Mouse (Mus musculus) A20 (cell line): ENCODE measurements around the gene Eloa.
A peak's percentile ranks its signal among the peaks of the same experiment; 100 is the strongest.
"Not testable (repeated sequence)": the region's sequence is repeated elsewhere in the genome, so short reads cannot be mapped to it uniquely, and the experiment has no call there.

Source experiments
- DNase-seq: peaks from one replicate; pipeline ENCODE4 v3.0.0-alpha.2; 2011; ENCODE audit warnings: low read depth, low spot score

Eloa gene

GRCm38 (mm10) chr4:135984556-135984955, 37.0 kb downstream of the Eloa start:
- no peak for DNase-seq

GRCm38 (mm10) chr4:135981524-135982063, 40.0 kb downstream of the Eloa start:
- peak; percentile 50 for DNase-seq

- not testable (repeated sequence) for DNase-seq
Measured at GRCm38 (mm10) chr4:135980223-135980622, 41.3 kb downstream of the Eloa start.

GRCm38 (mm10) chr4:135976146-135976545, 45.4 kb downstream of the Eloa start:
- no peak for DNase-seq

- peak; percentile 52 for DNase-seq
Measured at GRCm38 (mm10) chr4:135972911-135973811, 48.4 kb downstream of the Eloa start.

GRCm38 (mm10) chr4:135972556-135972906, 49.0 kb downstream of the Eloa start, which contains the start of gene Lypla2:
Gene Lypla2, minus strand, starts transcription at chr4:135972626.
- DNase-seq, result peak; percentile 85

- DNase-seq, result peak; percentile 51
Measured at GRCm38 (mm10) chr4:135971805-135972555, 49.6 kb downstream of the Eloa start.

GRCm38 (mm10) chr4:135970585-135970984, 51.0 kb downstream of the Eloa start:
- DNase-seq, result no peak

- no peak for DNase-seq
Measured at GRCm38 (mm10) chr4:135969070-135969750, 52.4 kb downstream of the Eloa start.

GRCm38 (mm10) chr4:135968271-135968869, 53.2 kb downstream of the Eloa start:
- no peak for DNase-seq

- no peak for DNase-seq
Measured at GRCm38 (mm10) chr4:135967086-135967760, 54.3 kb downstream of the Eloa start.

- no peak for DNase-seq
Measured at GRCm38 (mm10) chr4:135966283-135966682, 55.3 kb downstream of the Eloa start.

GRCm38 (mm10) chr4:135965113-135965512, 56.5 kb downstream of the Eloa start:
- no peak for DNase-seq

- peak; percentile 77 for DNase-seq
Measured at GRCm38 (mm10) chr4:135964426-135964825, 57.1 kb downstream of the Eloa start.

GRCm38 (mm10) chr4:135963457-135964193, 57.9 kb downstream of the Eloa start, which contains the start of gene Gale:
Gene Gale, plus strand, starts transcription at chr4:135963727.
- DNase-seq, result peak; percentile 99

GRCm38 (mm10) chr4:135962946-135963345, 58.6 kb downstream of the Eloa start:
- no peak for DNase-seq

- DNase-seq, result no peak
Measured at GRCm38 (mm10) chr4:135962198-135962597, 59.4 kb downstream of the Eloa start.

GRCm38 (mm10) chr4:135961709-135962108, 59.9 kb downstream of the Eloa start:
- DNase-seq, result no peak

- peak; percentile 81 for DNase-seq
Measured at GRCm38 (mm10) chr4:135960717-135961116, 60.8 kb downstream of the Eloa start.

GRCm38 (mm10) chr4:135958354-135958753, 63.2 kb downstream of the Eloa start:
- DNase-seq, result no peak
